Mouse (Mus musculus) erythroblast, embryonic 14.5 days (primary cell): ENCODE results near the gene Olfr811.

Experiments
- GATA1 ChIP-seq: IDR thresholded peaks from 2 replicates; pipeline ENCODE4 v1.6.1; 2012; ENCODE audit warnings: low read length, inconsistent platforms, mixed read lengths
- TAL1 ChIP-seq: IDR thresholded peaks from 3 replicates; pipeline ENCODE4 v1.6.1; 2012; ENCODE audit warnings: low read length, inconsistent platforms, mixed read lengths

- TF ChIP-seq GATA1 (no peak), TAL1 (no peak)
Observed at GRCm38 (mm10) chr10:129757693-129758092, 46.5 kb downstream of the Olfr811 start, which contains the start of gene Olfr807.
